Mouse (Mus musculus) c-Kit-positive CD71-positive TER-119-negative erythroid progenitor cells, embryonic 14.5 days (primary cell): Measurements from ENCODE around the gene Pim1.

ENCODE experiments used
- DNase-seq: peaks from one replicate; pipeline ENCODE4 v3.0.0-alpha.2; 2013; ENCODE audit warnings: low read depth

Gene Pim1

GRCm38 (mm10) chr17:29528568-29529187, 38.1 kb downstream of the Pim1 start:
- no peak for DNase-seq

DNA sequence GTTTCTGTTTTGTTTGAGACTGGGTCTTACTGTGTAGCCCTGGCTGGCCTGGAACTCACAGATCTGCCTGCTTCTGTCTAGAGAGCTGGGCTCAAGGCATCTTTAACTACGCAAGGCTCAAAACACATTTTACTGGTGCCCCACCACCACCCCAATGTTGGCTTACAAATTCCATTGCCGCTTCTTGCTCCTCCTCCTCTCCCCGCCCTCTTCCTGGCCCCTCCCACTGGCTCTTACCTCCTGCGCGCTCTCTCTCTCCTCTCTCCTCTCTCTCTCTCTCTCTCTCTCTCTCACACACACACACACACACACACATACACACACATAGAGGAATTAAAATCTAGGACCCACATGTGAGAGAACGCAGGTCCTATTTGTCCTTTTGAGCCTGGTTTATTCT, 40.0 kb downstream of the Pim1 start:
- DNase-seq: no peak

- no peak for DNase-seq
These were observed 40.7 kb downstream of the Pim1 start for GRCm38 (mm10) chr17:29531278-29531677.

DNA sequence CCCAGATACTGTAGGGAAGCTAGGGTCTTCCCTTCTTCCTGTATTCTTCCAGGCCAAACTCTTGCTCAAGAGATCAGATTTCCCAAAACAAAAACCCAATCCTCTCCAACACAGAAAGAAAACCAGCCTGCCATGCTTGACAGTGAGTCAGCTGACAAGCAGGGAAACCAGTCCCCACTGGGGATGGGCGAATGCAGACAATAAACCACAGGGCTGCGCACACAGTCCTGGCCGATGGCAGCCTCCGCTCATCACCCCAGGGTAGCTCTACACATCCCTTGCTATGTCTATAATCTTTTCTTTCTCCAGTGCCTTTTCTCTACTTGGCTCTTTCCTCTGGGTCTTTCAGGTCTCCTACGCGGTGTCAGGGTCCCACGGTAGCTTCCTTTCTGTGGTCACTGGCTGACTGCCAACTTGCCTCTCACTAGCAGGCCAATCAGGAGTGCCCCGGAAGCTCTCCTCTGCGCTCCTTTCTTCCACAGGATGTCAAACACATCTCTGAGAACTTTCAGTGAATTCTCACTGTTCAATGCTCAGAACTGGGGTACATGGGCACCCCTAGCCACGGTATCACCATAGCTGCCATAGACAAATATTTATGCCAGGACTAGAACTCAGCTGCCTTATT, 41.3 kb downstream of the Pim1 start:
- DNase-seq: no peak

DNA sequence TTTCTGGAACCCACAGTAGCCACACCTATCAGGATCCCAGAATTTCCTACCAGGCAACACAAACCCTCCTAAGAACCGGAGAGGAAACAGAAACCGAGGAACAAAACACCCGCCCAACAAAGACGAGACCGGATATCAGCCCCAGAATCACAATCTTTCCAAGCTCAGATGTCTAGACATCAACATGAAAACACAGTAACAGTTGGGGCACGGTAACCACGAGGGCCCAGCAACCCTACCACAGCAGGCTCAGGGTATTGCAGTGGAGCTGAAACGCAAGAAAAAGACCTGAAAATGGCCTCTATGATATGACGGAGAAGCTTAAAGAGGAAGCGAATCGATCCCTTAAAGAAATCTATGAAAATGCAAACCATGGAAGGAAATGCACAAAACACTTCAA, 43.3 kb downstream of the Pim1 start:
- no peak for DNase-seq

DNA sequence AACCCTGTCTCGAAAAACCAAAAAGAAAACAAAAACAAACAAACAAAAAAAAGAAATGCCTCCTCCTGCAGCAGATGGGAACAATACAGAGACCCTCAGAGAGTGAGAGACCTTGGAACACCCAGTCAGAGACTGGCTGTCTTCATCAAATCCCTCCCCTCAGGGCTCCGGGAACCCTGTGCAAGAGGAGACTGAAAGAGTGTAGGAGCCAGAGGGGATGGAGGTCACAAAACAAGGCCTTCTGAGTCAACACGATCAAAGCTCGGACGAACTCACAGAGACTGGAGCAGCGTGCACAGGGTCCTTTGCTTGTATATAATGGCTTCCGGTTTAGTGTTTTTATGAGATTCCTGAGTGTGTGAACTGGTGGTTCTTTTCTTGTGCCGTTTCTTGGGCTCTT, 49.9 kb downstream of the Pim1 start:
- no peak for DNase-seq

DNA sequence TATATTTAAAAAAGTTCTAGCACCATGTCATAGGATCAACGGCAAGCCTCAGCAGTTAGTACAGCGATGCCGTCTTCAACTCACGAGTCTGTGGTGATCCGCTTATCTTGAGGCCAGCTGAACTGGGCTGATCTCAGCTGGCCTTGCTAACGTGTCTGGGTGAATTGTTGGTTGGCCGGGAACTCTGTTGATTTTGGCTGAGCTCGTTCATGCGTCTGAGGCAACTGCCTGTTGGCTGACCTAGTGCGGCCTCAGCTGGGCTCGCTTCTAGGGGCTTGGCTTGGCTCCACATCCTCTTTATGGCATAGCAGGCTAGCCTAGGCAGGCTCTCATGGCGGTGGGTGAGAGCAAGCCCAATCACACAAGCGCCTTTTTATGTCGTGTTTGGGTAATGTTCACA, 50.9 kb downstream of the Pim1 start:
- DNase-seq: no peak

- no peak for DNase-seq
These were observed 52.5 kb downstream of the Pim1 start for GRCm38 (mm10) chr17:29542831-29543690.

GRCm38 (mm10) chr17:29544064-29544463, 53.5 kb downstream of the Pim1 start:
- DNase-seq: no peak

GRCm38 (mm10) chr17:29545241-29545640, 54.7 kb downstream of the Pim1 start:
- DNase-seq: no peak
